Mouse (Mus musculus): ENCODE data around the gene Zmiz1. TPM values are rescaled to one million over a fixed set of nuclear protein-coding genes. Genes with fewer than 3 reads are reported as not detected.

Gene Zmiz1
- 20.9 and 36.0 TPM in 2 replicates for total RNA-seq (2015; ENCODE audit: low replicate concordance)
- 4.0 and 4.6 TPM in 2 replicates for total RNA-seq (2017; ENCODE audit: low replicate concordance)

DNA sequence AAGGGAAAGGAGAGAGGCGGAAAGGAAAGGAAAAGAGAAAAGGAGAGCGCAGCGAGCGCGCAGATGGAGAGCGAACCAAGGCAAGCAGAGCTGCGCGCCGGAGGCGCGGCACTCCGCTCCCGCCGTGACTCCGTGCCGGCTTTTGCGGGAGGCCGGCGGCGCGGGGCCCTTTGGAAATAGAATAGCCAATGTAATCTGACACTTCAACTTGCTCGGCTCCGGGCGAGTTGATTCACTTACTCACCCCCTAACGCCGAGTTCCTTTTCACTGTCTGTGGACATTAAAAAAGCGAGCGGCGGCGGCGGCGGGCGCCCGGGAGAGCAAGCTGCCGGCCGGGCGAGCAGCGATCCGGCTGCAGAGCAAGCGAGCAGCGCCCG is at the start of gene Zmiz1:
Gene Zmiz1, plus strand, starts transcription at position 170 of the 378 bp plus-strand sequence.
- 0 out of 2 replicates have a peak, but pooled peaks have one; percentile 20 for ATAC-seq (replicated peaks; ENCODE audit: low FRiP score, poor library complexity, severe bottlenecking)

GRCm38 (mm10) chr14:25411848-25412527 is 47.0 kb upstream of the Zmiz1 start:
- ATAC-seq (replicated peaks; ENCODE audit: low FRiP score, poor library complexity, severe bottlenecking): no peak

- no peak for ATAC-seq (replicated peaks; ENCODE audit: low FRiP score, poor library complexity, severe bottlenecking)
Observed at GRCm38 (mm10) chr14:25412811-25413210, 46.2 kb upstream of the Zmiz1 start.

DNA sequence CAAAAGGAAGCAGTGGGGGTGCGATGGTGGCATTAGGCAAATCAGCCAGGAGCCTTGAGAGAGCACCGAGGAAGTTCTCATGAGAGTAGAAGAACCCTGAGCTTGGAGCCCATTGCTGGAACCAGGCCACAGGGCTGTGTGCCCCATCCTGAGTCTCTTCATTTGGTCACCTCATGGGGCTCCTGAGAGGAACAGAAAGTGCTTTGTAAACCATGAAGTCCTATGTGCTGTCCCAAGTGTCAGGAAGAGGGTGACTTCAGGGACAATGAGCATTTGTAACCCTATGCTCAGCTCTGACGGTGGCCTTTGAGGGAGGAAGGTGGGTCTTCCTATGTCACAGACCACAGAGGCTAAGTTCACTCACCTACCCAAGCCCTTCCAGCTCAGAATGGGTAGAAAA is 45.5 kb upstream of the Zmiz1 start:
- ATAC-seq (replicated peaks; ENCODE audit: low FRiP score, poor library complexity, severe bottlenecking): no peak

DNA sequence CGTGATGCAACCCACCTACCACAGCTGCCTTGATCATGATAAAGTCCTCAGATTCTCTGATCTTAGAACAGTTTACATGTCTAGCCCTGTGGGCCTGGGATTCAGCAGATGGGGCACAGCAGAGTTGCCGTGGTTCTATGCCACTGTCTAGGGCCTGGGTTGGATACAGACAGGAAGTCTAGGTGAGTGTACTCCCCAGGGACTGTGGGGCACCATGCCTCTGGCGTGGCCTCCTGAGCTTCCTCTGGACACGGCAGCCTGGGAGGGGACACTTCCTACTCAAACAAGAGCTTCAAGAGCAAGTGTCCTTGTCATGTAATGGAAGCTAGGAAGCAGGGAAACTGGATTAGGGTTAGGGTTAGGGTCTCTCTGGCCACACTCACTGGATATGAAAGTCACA is 44.9 kb upstream of the Zmiz1 start:
- no peak for ATAC-seq (replicated peaks; ENCODE audit: low FRiP score, poor library complexity, severe bottlenecking)

- no peak for ATAC-seq (replicated peaks; ENCODE audit: low FRiP score, poor library complexity, severe bottlenecking)
Observed at GRCm38 (mm10) chr14:25420001-25420690, 38.8 kb upstream of the Zmiz1 start.

- no peak for ATAC-seq (replicated peaks; ENCODE audit: low FRiP score, poor library complexity, severe bottlenecking)
Observed at GRCm38 (mm10) chr14:25420987-25421386, 38.0 kb upstream of the Zmiz1 start.

DNA sequence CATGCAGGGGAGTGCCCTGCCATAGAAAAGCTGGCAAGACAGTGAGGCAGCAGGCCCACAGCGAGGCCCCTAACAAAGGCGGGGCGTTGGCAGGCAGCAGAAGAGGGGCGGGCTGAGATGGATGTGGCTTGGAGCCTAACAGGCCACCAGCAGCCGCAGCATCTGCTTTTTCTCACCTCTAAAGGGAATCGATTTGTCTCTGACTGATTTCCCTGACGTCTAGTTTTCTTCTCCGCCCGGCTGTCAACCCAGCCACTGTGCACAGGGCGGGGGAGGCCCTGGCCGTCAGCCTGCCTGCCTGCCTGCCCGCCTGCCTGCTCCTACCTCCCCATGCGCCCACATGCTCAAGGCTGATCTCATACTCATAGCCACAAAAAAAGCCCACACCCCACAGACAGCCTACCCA is 37.4 kb upstream of the Zmiz1 start:
- ATAC-seq (replicated peaks; ENCODE audit: low FRiP score, poor library complexity, severe bottlenecking): no peak

DNA sequence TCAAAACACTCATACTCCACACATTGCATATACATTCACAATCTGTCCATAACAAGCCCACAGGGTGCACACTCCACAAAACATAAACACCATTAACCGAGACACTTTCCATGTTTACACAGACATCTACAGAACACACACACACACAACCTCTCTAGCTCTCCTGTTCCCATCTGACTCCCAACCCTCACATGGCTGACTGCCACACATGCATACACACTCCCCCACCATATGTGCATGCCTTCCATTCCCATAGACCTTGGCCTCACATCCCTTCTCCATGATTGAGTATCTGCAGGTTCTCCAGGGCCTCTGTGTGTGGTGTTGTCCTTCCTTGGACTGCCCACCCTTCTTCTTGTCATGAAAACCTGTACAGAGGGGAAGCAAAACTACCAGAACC is 36.0 kb upstream of the Zmiz1 start:
- ATAC-seq (replicated peaks; ENCODE audit: low FRiP score, poor library complexity, severe bottlenecking): no peak

DNA sequence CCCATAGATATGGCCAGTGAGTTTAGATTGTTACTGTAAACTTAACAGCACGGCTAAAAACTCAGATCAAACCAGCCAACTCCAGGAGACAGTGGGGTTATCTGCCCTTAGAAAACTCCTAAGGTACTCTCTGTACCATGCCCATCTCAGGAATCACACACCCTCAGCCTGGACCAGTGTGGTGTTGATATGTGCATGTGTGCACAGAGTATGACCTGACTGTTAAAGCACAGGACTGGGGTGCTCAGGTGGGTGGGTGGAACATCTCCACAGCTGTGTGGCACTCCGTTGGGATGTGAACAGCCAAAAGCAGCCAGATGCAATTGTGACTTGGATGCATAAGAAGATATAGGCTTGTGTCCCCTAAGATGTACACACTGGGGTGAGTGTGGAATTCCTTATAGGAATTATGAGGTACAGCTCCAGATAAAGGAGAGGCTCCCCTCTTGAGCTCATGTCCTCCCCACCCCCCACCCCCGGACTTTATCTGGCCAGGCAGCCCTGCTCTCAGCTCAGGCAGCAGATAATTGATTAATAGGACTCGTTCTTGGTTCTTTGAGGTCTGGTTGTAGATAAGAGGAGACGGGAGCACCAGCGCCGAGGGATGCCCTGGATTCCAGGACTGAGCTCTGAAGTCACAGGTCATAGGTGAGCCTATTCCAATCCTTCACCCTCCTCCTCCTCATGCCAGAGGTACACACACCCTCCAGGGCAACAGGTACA is 35.1 kb upstream of the Zmiz1 start:
- no peak for ATAC-seq (replicated peaks; ENCODE audit: low FRiP score, poor library complexity, severe bottlenecking)

DNA sequence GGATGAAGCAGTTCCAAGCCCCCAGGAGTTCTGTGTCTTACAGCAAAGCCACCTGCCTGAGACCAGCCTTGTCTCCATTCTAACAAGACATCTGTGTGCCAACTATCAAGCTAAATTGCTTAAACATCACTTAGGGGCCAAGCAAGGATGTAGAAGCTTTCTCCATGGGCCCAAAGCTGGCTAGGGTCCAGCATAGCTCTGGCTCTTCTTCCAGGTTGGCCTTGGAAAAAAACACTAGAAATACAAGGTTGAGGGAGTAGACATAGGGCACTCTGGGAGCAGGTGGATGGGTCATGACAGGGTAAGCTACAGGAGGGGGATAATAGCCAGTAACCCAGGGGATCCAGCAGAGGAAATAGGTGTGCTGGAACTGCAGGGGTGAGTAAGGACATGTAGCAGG is 20.7 kb upstream of the Zmiz1 start:
- no peak for ATAC-seq (replicated peaks; ENCODE audit: low FRiP score, poor library complexity, severe bottlenecking)

DNA sequence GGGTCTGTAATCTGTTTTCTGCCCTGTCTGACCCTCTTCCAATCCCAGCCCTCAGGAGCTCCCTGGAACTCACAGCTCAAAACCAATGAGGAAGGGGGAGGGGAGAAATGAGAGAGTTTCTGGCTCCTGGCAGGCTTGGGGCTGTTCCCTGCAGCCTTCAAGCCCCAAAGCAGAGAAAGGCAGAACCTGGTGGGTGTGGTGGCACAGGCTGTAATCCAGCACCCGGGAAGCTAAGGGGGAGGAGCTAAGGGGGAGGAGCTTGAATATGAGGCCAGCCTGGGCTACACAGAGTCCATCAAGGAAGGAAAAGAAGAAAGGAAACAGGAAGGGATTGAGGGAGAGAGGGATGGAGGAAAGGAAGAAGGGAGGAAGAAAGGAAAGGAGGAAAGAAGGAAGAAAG is 18.9 kb upstream of the Zmiz1 start:
- ATAC-seq (replicated peaks; ENCODE audit: low FRiP score, poor library complexity, severe bottlenecking): no peak

DNA sequence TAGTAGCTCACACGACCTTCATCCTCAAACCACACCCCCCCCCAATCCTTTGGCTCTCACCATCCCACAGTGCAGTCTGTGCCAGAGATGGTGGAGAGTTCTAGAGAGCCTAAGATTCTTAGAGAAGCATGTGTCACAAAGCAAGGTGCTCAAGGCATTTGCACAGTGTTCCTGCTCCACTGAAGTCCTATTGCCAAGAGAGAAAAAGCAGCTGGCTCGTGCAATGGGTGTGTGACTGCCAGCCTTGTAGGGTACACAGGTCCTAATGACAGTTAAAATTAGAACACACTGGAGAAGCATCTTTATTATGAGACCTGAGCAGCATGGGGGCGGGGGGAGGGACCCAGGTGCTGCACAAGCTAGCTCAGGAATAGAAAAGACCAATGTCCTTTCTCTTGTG is 18.2 kb upstream of the Zmiz1 start:
- ATAC-seq (replicated peaks; ENCODE audit: low FRiP score, poor library complexity, severe bottlenecking): no peak

DNA sequence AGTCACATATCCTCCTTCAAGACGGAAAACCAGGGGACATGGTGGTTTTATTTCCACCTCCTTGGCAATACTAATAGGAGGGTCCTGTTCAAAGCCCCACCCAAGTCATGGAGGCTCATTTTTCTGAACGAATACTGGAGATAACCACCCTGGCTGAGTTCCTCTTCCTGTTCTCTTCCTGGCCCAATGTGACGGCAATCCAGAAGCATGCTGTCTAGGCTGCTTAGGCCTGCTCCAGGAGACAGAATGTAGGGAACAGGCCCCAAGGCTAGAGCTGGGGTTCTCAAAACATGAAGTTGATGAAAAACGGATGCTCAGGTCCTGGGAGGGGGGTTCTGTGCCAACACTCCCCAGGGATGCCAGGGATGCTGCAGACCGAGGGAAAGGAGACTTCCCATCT is 17.5 kb upstream of the Zmiz1 start:
- ATAC-seq (replicated peaks; ENCODE audit: low FRiP score, poor library complexity, severe bottlenecking): no peak

- no peak for ATAC-seq (replicated peaks; ENCODE audit: low FRiP score, poor library complexity, severe bottlenecking)
Observed at GRCm38 (mm10) chr14:25442676-25443075, 16.3 kb upstream of the Zmiz1 start.

DNA sequence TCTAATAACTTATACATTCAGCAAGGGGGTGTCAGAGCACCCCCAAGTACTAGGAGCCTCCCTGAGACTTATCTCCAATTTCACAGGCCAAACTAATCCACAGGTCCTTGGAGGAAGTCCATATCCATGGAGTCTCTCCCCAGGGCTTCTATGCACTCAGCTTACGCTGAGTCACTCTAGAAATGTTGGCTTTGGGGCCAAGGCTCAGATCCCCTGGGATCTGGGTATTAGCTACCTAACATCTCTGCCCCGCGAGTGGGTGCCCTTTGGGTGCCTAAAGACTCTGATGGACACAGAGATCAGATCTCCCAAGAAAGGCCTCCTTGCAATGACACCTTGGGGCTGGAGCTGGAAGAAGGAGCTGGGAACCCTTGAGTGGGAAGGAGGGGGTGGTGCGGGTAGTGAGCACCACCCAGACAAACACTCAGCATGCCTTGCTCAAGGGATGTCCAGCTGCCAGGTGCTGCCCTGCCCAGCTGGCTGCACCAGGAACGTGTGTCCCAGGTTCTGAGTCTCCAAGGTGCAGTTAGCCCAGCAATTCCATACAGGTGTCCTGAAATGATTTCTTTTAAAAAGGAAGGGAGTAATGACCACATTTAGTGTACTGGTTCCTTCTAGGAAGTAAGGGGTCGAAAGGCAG is 11.7 kb upstream of the Zmiz1 start:
- no peak for ATAC-seq (replicated peaks; ENCODE audit: low FRiP score, poor library complexity, severe bottlenecking)

- no peak for ATAC-seq (replicated peaks; ENCODE audit: low FRiP score, poor library complexity, severe bottlenecking)
Observed at GRCm38 (mm10) chr14:25448471-25448870, 10.5 kb upstream of the Zmiz1 start.

GRCm38 (mm10) chr14:25451099-25451667 is 7.8 kb upstream of the Zmiz1 start:
- no peak for ATAC-seq (replicated peaks; ENCODE audit: low FRiP score, poor library complexity, severe bottlenecking)

DNA sequence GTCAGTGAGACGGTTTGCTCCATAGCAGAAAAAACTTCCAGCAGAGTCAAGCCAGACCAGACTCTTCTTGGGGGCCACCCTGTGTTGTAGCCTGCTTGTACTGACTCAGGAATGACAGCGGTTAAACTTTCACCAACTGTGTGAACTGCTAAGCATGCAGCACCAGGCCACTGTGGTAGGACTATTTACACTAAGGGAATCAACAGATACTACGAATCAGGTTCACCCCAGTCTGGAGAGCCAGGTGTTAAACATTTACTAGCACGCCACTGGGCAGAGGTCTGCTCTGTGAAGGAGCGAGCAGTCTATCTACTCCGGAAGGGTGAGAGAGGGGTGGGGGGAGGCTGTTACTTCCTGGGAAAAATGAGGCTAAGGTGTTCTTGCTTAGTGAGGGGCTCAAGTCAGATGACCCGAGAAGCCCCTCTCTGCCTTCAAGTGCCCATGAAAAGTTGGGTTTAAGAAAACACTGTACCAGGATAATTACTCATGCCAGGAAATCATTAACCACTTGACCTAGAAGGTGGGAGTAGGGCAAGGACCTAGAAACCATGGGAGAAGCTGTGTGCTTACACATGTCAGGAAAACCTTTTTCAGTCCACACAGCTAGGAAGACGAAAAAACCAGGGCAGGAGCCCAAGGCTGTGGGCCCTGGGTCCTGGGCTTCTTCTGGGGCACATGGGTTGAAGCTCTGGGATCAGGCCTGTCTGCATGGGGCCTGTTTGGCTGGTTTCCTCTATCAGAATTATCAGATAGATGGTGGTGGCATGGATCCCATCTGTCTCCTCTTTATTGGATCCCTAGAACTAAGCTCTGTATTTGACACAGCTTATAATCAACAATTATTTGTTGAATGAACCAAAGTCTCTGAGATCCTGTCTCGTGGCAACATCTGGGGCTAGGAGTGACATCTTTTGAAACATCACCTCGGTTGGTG is 7.0 kb upstream of the Zmiz1 start:
- ATAC-seq (replicated peaks; ENCODE audit: low FRiP score, poor library complexity, severe bottlenecking): no peak

Data from erythroid progenitor cell, adult 5-6 weeks (primary cell).